Mouse (Mus musculus): ENCODE measurements around the gene Agbl5.
"Not testable (repeated sequence)": the region's sequence is repeated elsewhere in the genome, so short reads cannot be mapped to it uniquely, and the experiment has no call there.

Agbl5 gene

GRCm38 (mm10) chr5:30888337-30889087, at the start of gene Agbl5:
Agbl5 (plus strand) TSS chr5:30888694.
- peak; percentile 96 for DNase-seq (ENCODE audit: low spot score)

- no peak for DNase-seq (ENCODE audit: low spot score)
Observed at GRCm38 (mm10) chr5:30839731-30840130, 48.8 kb upstream of the Agbl5 start.

DNA sequence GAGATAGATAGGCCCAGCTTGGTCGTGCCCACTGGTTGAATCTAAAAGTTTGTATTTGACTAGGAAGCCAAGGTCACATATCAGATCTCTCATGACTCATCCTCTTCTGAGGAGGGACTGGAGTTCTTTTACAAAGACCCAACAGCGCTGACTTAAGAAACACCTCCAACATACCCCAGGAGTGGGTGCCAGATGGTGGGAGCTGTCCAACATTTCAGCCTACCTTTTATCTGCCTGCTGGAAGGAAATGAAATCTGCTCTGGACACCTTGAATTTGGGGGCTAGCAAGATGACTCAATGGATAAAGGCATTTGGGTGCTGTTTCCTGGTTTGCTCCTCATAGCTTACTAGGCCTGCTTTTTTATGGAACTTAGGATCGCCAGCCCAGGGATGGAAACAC, 46.6 kb upstream of the Agbl5 start:
- peak; percentile 23 for DNase-seq (ENCODE audit: low spot score)

DNA sequence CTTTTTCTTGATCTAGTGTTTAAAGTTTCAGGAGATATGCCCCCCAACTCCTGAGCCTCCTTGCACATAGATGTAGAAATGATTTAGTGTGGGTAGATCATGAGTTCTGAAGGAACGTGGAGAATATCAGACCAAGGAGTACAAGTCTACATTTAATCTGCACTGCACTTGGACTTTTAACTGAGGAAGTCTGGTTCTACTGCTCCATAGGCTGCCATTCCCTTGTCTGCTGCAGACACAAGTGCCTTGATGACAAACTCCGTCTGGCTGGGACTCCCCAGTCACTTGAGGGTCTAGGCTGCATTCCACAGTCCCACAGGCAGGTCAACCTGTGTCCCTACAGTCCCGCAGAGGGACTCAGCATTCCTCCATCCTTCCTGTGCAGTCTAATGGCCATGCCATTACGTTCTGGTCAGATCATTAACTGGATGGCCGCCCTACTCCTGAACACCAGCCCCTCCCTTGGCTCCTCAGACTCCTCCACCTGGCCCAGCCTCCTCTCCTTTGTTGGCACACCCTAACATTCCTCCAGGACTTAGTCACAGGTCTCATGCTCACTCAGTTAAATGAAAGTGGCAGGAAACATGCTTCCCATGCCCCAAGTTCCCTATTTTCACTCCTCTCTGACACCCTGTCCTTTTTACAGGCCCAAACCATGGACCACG, 38.5 kb upstream of the Agbl5 start:
- DNase-seq (ENCODE audit: low spot score): no peak

DNA sequence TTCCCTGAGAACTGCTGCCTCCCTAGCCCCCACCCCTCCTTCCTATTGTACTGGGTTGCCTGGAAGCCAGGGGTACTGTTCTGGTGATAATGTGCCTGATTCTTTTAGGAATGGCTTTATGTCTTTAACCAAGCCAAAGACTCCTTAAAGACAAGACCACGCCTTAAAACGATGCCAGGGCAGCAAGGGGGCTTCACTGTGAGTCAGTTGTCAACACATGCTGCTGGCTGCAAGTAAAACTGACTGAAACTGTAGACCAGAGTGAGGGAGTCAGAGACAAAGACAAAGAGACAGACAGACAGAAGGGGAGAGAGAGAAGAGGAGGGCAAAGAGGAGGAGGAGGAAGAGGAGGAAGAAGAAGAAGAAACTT, 38.0 kb upstream of the Agbl5 start:
- DNase-seq (ENCODE audit: low spot score): no peak

DNA sequence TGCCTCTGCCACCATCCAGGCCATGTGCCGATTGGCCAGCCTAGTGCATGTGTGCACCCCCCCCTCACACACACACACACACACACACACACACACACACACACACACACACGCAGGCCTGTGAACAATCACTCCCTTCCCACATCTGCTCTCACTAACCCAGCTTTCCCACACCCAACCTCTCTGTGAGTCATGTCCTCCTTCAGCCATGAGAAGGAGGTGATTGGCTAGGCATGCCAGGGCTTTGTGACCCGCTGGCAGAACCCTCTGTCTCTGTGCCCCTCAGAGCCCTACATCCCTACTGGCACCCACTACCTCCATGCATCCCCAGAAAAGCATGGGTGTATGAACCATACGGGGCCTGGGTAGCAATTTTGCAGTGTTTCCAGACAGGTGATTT, 35.0 kb upstream of the Agbl5 start:
- DNase-seq (ENCODE audit: low spot score): no peak

DNA sequence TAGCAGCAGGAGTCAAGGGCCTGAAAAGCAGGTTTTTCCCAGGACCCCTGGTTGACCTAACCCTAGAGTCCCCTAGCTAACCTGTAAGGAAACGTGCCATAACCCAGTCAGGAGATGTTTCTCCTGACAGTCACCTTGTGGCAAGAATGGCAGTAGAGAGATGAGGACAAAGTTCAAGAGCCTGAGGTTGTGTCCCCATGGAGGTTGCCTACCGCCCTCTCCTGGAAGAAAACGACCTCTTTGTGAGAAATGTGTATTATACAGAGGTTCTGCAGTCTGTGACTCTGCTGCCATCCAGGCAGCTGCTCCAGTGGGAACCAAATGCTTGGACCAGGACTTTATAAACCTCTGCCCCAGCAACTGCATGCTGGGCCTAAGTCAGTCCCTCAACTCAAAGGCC, 32.8 kb upstream of the Agbl5 start:
- peak; percentile 8 for DNase-seq (ENCODE audit: low spot score)

DNA sequence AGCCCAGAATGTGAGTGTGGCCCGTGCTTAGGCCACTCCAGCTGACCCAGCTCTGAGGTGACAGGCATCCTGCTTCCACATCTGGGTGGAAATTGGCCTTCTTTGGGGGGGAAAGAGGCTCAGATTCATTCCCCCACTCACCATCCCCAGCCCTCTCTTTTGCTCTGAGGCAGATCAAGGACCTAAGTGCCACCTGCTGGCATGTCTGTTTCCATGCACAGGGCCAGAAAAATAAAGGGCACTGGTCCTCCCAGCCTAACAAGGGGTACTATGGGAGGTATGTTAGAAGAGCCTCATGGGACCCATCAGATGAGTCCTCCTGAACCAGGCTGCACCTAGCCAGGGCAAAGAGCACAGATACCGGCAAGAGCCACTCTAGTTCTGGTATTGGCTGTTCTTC, 32.4 kb upstream of the Agbl5 start:
- no peak for DNase-seq (ENCODE audit: low spot score)

GRCm38 (mm10) chr5:30863852-30864251, 24.6 kb upstream of the Agbl5 start:
- peak; percentile 12 for DNase-seq (ENCODE audit: low spot score)

- no peak for DNase-seq (ENCODE audit: low spot score)
Observed at GRCm38 (mm10) chr5:30864322-30864721, 24.2 kb upstream of the Agbl5 start.

DNA sequence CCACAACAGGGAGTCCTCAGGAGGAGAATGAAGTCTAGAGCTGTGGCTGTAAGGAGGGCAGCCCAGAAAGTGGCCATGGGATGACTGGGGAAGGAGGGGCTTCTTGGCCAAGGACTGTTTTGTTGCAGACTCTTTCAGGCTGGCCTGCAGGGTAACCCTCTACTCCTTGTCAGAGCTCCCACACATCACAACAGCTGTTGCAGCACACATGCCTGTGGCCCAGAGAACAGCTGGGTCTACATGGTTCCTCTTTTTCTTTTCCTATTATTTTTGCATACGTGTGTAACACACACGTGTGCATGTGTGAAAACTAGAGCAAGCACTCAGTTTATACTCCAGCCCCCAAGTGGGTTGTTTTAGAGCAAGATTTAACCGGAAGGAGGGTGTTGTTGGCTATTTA, 21.6 kb upstream of the Agbl5 start:
- no peak for DNase-seq (ENCODE audit: low spot score)

DNA sequence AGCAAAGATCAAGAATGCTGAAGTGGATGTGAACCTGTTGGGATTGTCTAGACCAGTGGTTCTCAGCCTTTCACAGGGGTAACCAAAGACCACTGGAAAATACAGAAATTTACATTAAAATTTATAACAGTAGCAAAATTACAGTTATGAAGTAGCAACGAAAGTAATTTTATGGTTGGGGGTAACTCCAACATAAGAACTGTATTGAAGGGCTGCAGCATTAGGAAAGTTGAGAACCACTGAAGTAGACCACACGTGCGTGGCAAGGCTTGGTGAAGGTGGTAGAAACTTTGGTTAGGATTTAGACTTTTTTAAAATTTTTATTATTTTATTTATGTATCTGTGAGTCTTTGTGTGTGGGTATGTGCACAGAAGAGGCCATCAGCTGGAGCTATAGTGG, 20.8 kb upstream of the Agbl5 start, which contains the start of gene Tmem214:
TSS of gene Tmem214 (plus strand) at position 301 of the 400 bp plus-strand sequence.
- no peak for DNase-seq (ENCODE audit: low spot score)

DNA sequence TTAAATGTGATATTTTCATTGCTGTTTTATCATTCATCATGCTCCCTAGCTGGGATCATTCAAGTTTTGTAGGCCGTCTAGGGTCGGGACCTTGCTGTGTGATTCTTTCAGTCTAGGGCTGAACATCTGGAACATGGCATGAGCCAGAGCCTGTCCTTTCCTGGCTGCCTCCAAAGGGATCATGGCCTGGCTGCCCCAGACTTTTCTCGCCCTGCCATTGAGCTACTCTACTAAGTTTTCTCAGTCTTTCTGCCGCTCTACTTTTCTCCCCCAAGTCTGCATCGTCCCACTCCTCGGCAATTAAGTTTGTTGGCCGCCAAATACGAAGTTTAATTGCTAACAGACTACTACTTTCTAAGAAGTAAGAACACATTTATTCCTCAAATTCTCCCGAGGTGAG, 19.5 kb upstream of the Agbl5 start:
- peak; percentile 59 for DNase-seq (ENCODE audit: low spot score)

DNA sequence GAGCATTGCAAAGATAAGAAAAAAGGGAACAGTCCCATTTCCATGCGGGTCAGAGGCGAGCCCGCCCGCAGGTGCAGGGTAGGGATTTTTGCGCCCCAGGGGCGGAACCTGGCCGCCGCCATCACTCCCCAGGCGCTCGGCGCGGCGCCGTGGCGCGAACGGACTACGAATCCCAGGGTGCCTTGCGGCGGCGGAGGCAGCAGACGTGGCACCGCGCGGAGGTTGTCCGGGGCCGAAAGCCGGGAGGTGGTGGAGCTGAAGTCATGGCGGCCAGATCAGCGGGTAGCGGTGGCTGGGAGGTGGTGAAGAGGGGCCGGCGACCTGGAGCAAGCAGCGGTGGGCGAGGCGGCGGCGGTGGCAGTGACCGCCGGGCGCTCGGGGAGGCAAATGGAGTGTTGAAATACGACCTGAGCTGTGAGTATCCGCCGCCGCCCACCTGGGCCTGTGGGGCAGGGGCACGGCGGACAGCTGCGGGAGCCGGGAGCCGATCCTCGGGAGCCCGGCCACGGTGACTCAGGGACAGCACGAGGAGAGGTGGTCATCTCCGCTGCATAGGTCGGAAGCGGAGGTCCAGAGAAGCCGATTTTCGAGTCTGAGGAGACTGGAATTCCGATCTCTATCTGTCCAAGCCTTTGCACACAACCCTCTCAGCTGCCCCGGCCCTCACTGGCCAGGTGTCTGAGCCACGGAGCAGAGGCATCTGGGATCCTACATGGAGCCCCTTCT, 18.9 kb upstream of the Agbl5 start:
- peak; percentile 90 for DNase-seq (ENCODE audit: low spot score)

DNA sequence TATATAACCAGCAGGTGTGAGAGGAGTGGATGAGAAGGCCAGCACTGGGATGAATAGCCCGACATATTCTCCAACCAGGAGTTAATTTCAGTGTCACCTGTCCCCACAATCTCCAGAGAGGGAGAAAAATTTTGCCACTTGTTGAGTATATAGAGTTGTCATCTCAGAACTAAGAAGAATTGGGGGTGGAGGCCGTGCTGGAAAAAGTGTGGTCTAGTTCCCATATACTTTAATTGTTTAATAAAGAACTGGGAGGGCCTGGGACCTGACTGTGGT, 18.4 kb upstream of the Agbl5 start:
- no peak for DNase-seq (ENCODE audit: low spot score)

- no peak for DNase-seq (ENCODE audit: low spot score)
Observed at GRCm38 (mm10) chr5:30872574-30872973, 15.9 kb upstream of the Agbl5 start.

DNA sequence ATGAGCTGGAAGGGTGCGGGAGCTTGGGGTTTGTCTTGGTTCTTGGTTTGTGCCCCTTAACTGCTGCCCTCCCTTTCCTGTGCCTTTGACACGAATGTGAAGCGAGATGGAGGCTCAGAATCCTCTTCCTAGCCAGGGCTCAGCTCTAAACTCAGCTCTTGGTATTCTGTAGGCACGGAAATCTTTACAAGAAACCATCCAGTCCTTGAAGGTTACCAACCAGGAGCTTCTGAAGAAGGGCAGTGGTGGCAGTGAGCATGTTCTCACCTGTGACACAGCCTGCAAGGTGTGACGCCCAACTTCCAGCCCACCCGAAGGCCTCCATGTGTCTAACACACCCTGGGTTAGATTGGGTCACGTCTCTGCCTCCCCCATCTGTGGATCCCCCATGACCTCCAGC, 14.1 kb upstream of the Agbl5 start:
- DNase-seq (ENCODE audit: low spot score): no peak

DNA sequence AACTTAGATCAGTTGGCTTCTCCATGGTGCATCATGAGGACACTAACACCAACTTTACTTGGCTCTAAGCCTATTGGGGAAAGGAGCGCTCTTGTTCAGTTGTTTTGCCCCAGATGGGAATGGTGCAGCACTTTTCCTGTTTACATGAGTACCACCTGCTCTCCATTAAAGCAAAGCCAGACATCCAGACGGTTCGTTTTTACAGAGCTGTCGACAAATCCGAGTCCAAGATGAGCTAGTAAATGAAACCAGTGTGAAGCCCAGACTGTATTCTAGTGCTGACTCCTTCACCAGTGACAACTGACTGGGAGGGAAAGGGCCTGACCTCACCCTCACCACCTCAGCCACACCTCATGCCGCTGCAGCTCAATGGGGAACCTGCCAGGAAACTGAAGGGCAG, 9.9 kb upstream of the Agbl5 start:
- peak; percentile 7 for DNase-seq (ENCODE audit: low spot score)

GRCm38 (mm10) chr5:30879347-30879943, 9.0 kb upstream of the Agbl5 start:
- DNase-seq (ENCODE audit: low spot score): no peak

GRCm38 (mm10) chr5:30881839-30882238, 6.7 kb upstream of the Agbl5 start:
- DNase-seq (ENCODE audit: low spot score): not testable (repeated sequence)

DNA sequence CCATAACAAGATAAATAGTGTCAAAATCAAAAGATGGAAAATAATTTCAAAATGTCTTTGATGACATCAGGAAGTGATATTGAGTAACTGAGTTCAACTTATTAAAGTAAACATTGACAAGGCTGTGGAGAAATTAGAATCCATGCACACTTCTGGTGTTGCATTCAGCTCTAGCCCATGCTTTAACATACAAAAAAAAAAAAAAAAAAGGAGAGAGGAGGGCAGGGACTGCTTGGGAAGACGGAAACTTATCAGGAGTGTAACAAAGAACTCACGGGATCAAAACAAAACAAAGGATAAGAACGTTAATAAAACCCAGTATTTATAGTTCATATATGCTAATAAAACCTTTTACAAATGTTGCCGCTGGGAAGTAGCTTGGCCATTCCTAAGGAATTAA, 2.3 kb upstream of the Agbl5 start:
- DNase-seq (ENCODE audit: low spot score): no peak

GRCm38 (mm10) chr5:30886731-30887130, 1.8 kb upstream of the Agbl5 start:
- peak; percentile 40 for DNase-seq (ENCODE audit: low spot score)

GRCm38 (mm10) chr5:30887331-30887761, 1.1 kb upstream of the Agbl5 start:
- peak; percentile 89 for DNase-seq (ENCODE audit: low spot score)

Measured in embryo, embryonic 10.5 days (tissue).